Mouse (Mus musculus) cerebellum, adult 2 months (tissue): Measurements from ENCODE around the gene Nfkbil1. TPM values are rescaled to one million over a fixed set of nuclear protein-coding genes. Genes with fewer than 3 reads are reported as not detected.

Experiments used
- DNase-seq, 2 experiments: peaks; one replicate each; pipeline ENCODE4 v3.0.0; 2021
- H3K27ac ChIP-seq: fragments of 200-500 bp; 2 replicates; pipeline ENCODE4 v1.5.1; 2012; ENCODE audit warnings: low read length, control low read depth, inconsistent platforms; ENCODE audit not compliant: insufficient read depth
- H3K27me3 ChIP-seq: fragments of 200-500 bp; 2 replicates; pipeline ENCODE4 v1.6.1; 2012; ENCODE audit warnings: inconsistent platforms, mild to moderate bottlenecking, low read length, moderate library complexity; ENCODE audit not compliant: control insufficient read depth, insufficient read depth
- H3K4me1 ChIP-seq: fragments of 200-500 bp; 2 replicates; pipeline ENCODE4 v1.6.1; 2011; ENCODE audit warnings: low read length; ENCODE audit not compliant: control insufficient read depth, insufficient read depth
- H3K4me3 ChIP-seq: fragments of 200-500 bp; replicated peaks from 2 replicates; pipeline ENCODE3; 2011; ENCODE audit warnings: mild to moderate bottlenecking, low read depth, low read length, control low read depth; ENCODE audit not compliant: insufficient read depth
- CTCF ChIP-seq: fragments of 200-500 bp; IDR thresholded peaks from 2 replicates; pipeline ENCODE4 v1.5.1; 2011; ENCODE audit warnings: low read depth, mild to moderate bottlenecking, control low read depth, low read length, moderate library complexity, borderline replicate concordance; ENCODE audit not compliant: insufficient read depth
- POLR2A ChIP-seq: fragments of 200-500 bp; IDR thresholded peaks from 2 replicates; pipeline ENCODE4 v1.6.1; 2011; ENCODE audit warnings: low read length, control low read depth, borderline replicate concordance; ENCODE audit not compliant: insufficient read depth
- WGBS: fragments of 180-500 bp; shearing (Covaris S2); methylation state at CpG from one replicate; pipeline ENCODE4 v1.1.7; 2018; 5-methylcytosine and 5-hydroxymethylcytosine counted together
- polyA plus RNA-seq: library from polyadenylated mRNA; depleted of rRNA; stranded (reverse); fragments of >200 nt; gene quantifications from 2 replicates; pipeline ENCODE4 v1.2.3, GENCODE M21; 2012

The Nfkbil1 gene
- polyA plus RNA-seq, 1 experiment: 13.2 TPM

DNA sequence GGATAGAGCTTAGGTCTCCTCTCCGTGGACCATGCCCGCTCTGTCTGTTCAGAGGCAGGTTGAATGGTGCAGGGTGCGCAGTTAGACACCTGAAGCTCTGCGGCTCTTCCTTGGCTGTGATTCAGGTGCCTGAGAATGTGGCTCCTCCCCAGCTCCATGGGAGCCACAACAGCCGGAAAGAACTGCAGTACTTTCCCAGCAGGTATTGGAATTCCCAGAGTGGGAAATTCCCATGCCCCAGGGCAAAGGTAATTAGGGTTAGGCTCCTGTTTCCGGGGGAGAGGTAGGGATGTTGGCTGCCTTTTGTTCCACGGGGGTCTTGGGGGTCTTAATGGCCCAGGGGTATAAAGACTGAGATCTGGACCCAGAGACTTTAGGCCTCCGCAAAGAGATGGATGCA lies 36.6 kb downstream of the Nfkbil1 start:
- WGBS: 25% methylated on average over 8 of the region's 8 CpGs
- Histone ChIP-seq H3K27ac (no peak overlapping the region), H3K4me3 (no peak overlapping the region), H3K4me1 (no peaks in the 10 kb centered on the region), H3K27me3 (no peaks in the 10 kb centered on the region)
- no peak for DNase-seq
- TF ChIP-seq POLR2A: no peak
- no peak for TF ChIP-seq CTCF

DNA sequence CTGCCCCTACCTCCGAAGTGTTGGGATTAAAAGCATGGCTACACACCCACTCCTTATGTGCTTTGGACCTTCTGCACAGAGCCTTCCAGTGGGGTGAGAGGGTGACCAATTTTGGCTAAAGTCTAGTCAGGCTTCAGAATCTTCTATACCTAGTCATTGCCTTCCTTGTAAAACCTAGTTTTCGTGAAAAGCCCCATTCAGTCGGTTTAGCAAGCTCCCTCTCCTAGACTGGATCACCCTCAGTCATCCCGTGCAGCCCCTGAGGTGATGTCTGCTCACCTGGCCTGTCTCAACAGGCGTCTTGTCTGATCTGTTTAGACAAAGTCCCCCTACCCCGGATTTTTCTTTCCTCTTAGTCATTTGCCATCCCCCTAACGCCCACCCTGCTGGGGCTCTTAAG lies 37.6 kb downstream of the Nfkbil1 start:
- Histone ChIP-seq H3K27me3 (no peaks in the 10 kb centered on the region), H3K4me1 (no peaks in the 10 kb centered on the region), H3K27ac (no peak overlapping the region), H3K4me3 (no peak overlapping the region)
- no peak for DNase-seq
- WGBS: 67% methylated on average over 7 of the region's 7 CpGs
- TF ChIP-seq POLR2A: no peak
- no peak for TF ChIP-seq CTCF

DNA sequence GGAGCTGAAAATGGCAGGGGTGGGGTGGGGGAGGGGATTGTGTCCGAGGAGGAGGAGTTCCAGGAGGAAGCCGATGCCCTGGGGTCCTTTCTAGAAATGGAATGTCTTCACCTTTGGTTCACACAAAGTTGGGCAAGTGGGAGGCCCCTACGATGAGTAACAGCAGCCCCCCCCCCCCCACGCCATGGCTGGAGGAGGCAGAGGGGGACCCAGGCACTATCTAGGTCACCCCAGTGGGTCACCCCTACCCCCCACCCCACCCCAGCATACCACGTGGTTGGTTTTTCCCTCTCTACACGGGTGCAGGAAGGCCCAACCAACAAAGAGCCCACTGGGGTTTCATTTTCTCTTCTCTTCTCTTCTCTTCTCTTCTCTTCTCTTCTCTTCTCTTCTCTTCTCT lies 38.5 kb downstream of the Nfkbil1 start:
- TF ChIP-seq CTCF (no peak), POLR2A (no peak)
- Histone ChIP-seq H3K27me3 (no peaks in the 10 kb centered on the region), H3K27ac (no peak overlapping the region), H3K4me1 (no peaks in the 10 kb centered on the region), H3K4me3 (no peak overlapping the region)
- WGBS: 45% methylated on average over 6 of the region's 6 CpGs
- no peak for DNase-seq

DNA sequence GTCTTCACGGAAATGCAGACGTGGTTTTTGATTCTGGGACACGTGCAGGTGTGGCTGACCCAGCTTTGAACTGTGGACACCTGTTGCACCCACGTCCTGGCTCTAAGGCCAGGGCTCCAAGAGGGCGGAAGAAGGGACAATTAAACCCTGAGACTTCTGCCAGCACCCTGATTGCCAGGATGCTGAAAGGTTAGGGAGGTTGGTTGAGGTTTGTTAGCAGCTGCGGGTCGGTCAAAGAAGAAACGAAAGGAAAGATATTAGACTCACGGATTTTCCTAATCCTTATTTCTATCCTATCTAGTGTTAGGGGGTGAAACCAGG lies 39.3 kb downstream of the Nfkbil1 start:
- Histone ChIP-seq H3K27me3 (no peaks in the 10 kb centered on the region), H3K4me1 (no peaks in the 10 kb centered on the region), H3K4me3 (no peak overlapping the region), H3K27ac (no peak overlapping the region)
- 30% methylated on average over 9 of the region's 9 CpGs for WGBS
- DNase-seq: no peak
- no peak for TF ChIP-seq CTCF
- no peak for TF ChIP-seq POLR2A

DNA sequence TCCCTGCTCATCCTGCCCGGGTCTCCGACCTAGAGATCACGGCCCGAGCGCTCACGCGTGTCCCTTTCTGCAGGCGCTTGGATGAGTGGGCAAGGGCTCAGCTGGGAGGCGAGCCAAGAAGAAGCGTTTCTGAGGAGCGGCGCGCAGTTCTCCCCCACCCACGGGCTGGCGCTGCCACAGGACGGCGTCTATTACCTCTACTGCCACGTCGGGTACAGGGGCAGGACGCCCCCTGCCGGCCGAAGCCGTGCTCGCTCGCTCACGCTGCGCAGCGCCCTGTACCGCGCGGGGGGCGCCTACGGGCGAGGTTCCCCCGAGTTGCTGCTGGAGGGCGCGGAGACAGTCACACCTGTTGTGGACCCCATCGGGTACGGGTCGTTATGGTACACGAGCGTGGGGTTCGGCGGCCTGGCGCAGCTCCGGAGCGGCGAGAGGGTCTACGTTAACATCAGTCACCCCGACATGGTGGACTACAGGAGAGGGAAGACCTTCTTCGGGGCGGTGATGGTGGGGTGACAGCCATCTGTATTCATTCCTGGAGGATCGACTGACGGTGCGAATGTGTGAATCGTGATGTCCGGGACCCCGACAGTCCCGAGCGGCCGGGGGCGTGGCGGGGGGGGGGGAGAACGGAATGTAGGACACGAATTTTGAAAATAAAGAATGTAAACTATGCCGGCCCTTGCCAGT lies 39.8 kb downstream of the Nfkbil1 start:
- peak; percentile 38 to 53 for DNase-seq
- Histone ChIP-seq H3K27ac (no peak overlapping the region), H3K27me3 (no peaks in the 10 kb centered on the region), H3K4me1 (no peaks in the 10 kb centered on the region), H3K4me3 (no peak overlapping the region)
- TF ChIP-seq POLR2A: no peak
- peak; percentile 69 for TF ChIP-seq CTCF
- WGBS: 2% methylated on average over 66 of the region's 66 CpGs

DNA sequence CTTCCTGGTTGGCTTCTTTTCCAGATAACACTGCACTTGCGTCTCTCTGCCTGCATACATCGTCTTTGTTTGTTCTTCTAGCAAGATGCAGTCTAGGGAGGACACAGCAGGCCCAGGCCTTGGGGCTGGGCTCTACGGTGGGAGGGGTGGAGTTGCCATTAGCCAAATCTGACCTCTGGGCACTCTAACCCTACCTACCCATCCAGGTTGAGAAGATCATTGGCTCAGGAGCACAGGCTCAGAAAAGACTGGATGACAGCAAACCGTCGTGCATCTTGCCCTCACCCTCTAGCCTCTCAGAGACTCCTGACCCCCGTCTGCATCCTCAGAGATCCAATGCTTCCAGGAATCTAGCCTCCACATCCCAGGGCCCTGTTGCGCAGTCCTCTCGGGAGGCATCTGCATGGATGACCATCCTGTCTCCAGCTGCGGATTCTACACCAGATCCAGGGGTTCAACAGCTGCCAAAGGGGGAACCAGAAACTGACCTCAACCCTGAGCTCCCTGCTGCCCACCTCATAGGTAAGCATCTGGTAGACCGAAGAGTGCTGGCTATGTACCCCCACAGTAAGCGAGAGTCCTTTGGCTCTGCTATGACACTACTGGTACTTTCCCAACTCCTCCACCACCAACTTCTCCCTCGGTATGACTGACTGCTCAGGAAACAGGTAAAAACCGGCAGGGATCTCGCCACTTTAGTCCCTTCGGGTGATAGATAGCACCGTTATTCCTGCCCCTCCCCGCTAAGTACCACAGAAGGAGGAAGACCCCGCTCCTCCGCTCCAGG lies 40.6 kb downstream of the Nfkbil1 start:
- Histone ChIP-seq H3K4me3 (no peak overlapping the region), H3K27ac (no peak overlapping the region), H3K4me1 (no peaks in the 10 kb centered on the region), H3K27me3 (no peaks in the 10 kb centered on the region)
- TF ChIP-seq POLR2A (no peak), CTCF (no peak)
- 48% methylated on average over 19 of the region's 19 CpGs for WGBS
- DNase-seq: no peak

DNA sequence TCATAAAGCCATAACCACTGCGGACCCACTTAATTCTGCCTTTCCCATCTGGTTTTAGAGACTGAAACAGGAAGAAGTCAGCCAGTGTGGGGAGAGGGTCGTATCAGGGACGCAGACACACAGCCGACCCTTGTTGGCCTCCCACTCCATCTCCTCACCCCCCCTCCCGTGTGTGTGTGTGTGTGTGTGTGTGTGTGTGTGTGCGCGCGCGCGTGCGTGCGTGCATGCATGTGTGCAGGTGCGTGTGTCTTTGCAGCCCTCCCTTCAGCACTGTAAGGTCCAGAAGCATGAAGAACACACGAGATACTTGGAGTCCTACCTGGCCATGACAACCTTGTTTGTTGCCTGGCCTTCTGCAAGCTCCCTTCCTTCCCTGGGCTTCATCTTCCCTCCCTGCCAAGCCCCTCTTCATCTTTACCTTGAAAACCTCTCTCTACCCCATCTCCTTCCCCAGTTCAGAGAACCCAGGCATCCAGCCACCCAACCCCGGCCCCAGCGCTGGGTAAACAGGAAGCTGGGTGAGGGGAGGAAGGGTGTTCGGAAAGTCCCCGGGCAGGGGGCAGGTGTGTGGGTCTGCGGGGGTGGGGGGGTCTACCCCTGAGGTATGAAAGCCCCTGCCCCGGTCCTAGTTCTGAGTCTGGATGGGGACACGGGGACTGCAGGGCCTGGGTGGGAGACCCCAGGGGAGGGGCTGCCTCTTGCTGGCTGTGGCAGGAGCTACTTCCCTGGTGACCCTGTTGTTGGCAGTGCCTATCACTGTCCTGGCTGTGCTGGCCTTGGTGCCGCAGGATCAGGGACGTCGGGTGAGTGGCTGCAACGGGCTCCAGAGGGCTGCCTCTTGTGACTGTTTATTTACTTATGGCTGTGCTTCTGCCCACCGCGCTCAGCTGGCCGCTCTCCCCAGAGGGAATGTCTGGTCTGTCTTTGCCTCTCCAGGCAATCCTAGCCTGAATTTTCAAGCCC lies 41.4 kb downstream of the Nfkbil1 start, which contains the start of gene Ltb:
Gene Ltb (plus strand): TSS at position 559 of the 963 bp plus-strand sequence.
- 69% methylated on average over 28 of the region's 28 CpGs for WGBS
- TF ChIP-seq CTCF (no peak), POLR2A (no peak)
- H3K4me1 ChIP-seq: no peaks in the 10 kb centered on the region
- DNase-seq: no peak
- no peaks in the 10 kb centered on the region for H3K27me3 ChIP-seq
- H3K27ac ChIP-seq: no peak within 1 kb of the TSS
- H3K4me3 ChIP-seq: no peak within 1 kb of the TSS

DNA sequence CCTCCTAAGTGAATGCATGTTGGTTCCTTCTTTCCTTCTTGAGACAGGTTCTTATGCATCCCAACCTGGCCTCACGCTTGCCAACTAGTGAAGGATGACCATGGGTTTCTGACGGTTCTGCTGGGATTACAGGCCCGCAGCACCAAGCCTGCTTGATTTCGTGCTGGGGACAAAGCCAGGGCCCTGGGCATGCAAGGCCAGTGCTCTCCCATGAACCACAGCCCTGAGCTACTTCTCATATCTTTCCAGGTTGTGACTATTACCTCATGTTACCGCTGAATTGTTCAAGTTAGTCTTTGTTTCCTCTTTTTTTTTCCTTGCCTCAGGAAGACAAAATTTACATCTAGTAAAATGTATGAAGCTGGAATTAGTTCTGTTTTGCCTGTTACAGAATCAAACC lies 42.7 kb downstream of the Nfkbil1 start:
- TF ChIP-seq CTCF (no peak), POLR2A (no peak)
- no peak overlapping the region for H3K27ac ChIP-seq
- 85% methylated on average over 5 of the region's 5 CpGs for WGBS
- H3K27me3 ChIP-seq: no peaks in the 10 kb centered on the region
- no peak overlapping the region for H3K4me3 ChIP-seq
- no peak for DNase-seq
- H3K4me1 ChIP-seq: no peaks in the 10 kb centered on the region
